Mouse (Mus musculus): ENCODE data around the gene Dll4. TPM values are rescaled to one million over a fixed set of nuclear protein-coding genes. Genes with fewer than 3 reads are reported as not detected.

The Dll4 gene
- total and polyA plus RNA-seq, 3 experiments: 0.18 TPM; not detected in 2

DNA sequence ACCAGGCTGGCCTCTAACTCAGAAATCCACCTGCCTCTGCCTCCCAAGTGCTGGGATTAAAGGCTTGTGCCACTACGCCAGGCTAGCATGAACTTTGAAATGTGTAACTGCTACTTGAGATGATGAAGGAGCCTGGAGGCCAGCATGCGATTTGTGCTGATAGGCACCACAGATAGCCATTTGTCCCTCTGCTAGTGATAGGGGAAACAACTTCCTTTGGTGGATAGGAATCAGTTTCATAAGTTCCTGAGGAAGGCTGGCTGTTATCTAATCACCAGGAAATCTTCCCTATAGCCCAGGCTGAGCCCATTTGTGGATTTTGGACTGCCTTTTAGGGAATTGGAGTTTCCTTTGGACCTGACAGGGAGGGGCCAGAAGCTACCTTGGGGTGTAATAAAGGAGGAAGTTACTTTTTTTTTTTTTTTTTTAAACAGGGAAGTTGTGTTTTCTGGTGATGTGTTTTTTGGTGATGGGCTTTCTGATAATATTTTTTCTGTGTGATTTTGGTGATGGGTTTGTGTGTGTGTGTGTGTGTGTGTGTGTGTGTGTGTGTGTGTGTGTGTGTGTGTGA, 34.2 kb downstream of the Dll4 start:
- no peak for TF ChIP-seq SMC3 (IDR thresholded peaks at IDR 0.05; ENCODE audit: low read depth, low read length)
- TF ChIP-seq MEF2A (IDR thresholded peaks at IDR 0.05; ENCODE audit: extremely low read depth, insufficient replicate concordance, low read depth, low read length, poor library complexity, severe bottlenecking): no peak
- no peak for TF ChIP-seq MYC (IDR thresholded peaks at IDR 0.05; ENCODE audit: low read depth, low read length)
- TF ChIP-seq CHD1 (IDR thresholded peaks at IDR 0.05; ENCODE audit: low read depth, low read length): no peak; the same call in 1 of the 2 replicates
- TF ChIP-seq ZNF384 (IDR thresholded peaks at IDR 0.05; ENCODE audit: low read depth, low read length): peak; percentile 94
- TF ChIP-seq KAT2A (conservative IDR thresholded peaks at IDR 0.05; ENCODE audit: low read depth, low read length): no peak
- no peak; the same call in 1 of the 2 replicates for TF ChIP-seq RCOR1 (IDR thresholded peaks at IDR 0.05; ENCODE audit: low read depth, low read length)
- TF ChIP-seq BHLHE40 (IDR thresholded peaks at IDR 0.05; ENCODE audit: borderline replicate concordance, low read depth, low read length): no peak
- no peak for TF ChIP-seq ELF1 (IDR thresholded peaks at IDR 0.05; ENCODE audit: low read depth, low read length)
- 0 out of 2 replicates have a peak, but pooled peaks have one; percentile 9 for TF ChIP-seq TBP (IDR thresholded peaks at IDR 0.05; ENCODE audit: low read depth, low read length)
- TF ChIP-seq MAZ (IDR thresholded peaks at IDR 0.05; ENCODE audit: low read depth, low read length): peak; percentile 20; the same call in 1 of the 2 replicates
- no peak for TF ChIP-seq POLR2A (IDR thresholded peaks at IDR 0.05; ENCODE audit: control insufficient read depth in 1 of 2, insufficient read depth in 1 of 2, low read depth in 1 of 2, low read length in 2 of 2, poor library complexity in 1 of 2)
- no peak for TF ChIP-seq JUND (IDR thresholded peaks at IDR 0.05; ENCODE audit: low read depth, low read length)
- 0 out of 2 replicates have a peak, but pooled peaks have one; percentile 37 for TF ChIP-seq MAX (IDR thresholded peaks at IDR 0.05; ENCODE audit: low read length)
- no peak; the same call in 1 of the 2 replicates for TF ChIP-seq SIN3A (IDR thresholded peaks at IDR 0.05; ENCODE audit: low read length)
- no peak for TF ChIP-seq TCF12 (IDR thresholded peaks at IDR 0.05; ENCODE audit: low read depth, low read length)
- TF ChIP-seq USF2 (IDR thresholded peaks at IDR 0.05; ENCODE audit: borderline replicate concordance in 1 of 2, insufficient read depth in 1 of 2, low read depth in 1 of 2, low read length in 2 of 2): no peak
- peak; percentile 16 to 77; a peak in 3 of 4 replicates for TF ChIP-seq EP300 (IDR thresholded peaks at IDR 0.05; ENCODE audit: low read depth in 1 of 2, low read length in 2 of 2)
- TF ChIP-seq GATA1 (IDR thresholded peaks at IDR 0.05; ENCODE audit: low read depth, low read length): peak; percentile 68
- no peak for TF ChIP-seq TAL1 (IDR thresholded peaks at IDR 0.05; ENCODE audit: low read length)
- no peak for TF ChIP-seq NRF1 (IDR thresholded peaks at IDR 0.05; ENCODE audit: insufficient read depth, low read depth, low read length, poor library complexity, severe bottlenecking)
- no peak for TF ChIP-seq GABPA (IDR thresholded peaks at IDR 0.05; ENCODE audit: low read depth, low read length)
- peak; percentile 44; the same call in 1 of the 2 replicates for TF ChIP-seq MXI1 (IDR thresholded peaks at IDR 0.05; ENCODE audit: low read depth, low read length)
- Histone ChIP-seq H3K9ac (ENCODE audit: control insufficient read depth, low read depth, low read length, poor library complexity, severe bottlenecking) (no peak overlapping the region), H3K9me3 (replicated peaks; ENCODE audit: insufficient read depth, low read length) (no peaks in the 10 kb centered on the region), H3K4me3 (ENCODE audit: control insufficient read depth in 1 of 2, insufficient read depth in 1 of 2, low read depth in 2 of 2, low read length in 2 of 2) (0 out of 4 replicates have a peak overlapping the region, but pooled peaks of 1 of the 2 experiments have one; percentile 0), H3K27ac (ENCODE audit: control insufficient read depth, low read depth, low read length) (peak overlapping the region; percentile 76), H3K27me3 (ENCODE audit: control insufficient read depth in 1 of 2, insufficient read depth in 2 of 2, low read length in 2 of 2) (no peaks in the 10 kb centered on the region), H3K36me3 (ENCODE audit: control insufficient read depth in 1 of 2, insufficient read depth in 2 of 2, low read length in 2 of 2) (peaks cover 0 to 11% of the 10 kb centered on the region in 2 experiments; a peak in 2 of 4 replicates), H3K79me2 (ENCODE audit: control insufficient read depth, insufficient read depth, low read length, poor library complexity) (no peaks in the 10 kb centered on the region), H3K4me1 (ENCODE audit: control insufficient read depth in 1 of 2, insufficient read depth in 2 of 2, low read length in 2 of 2) (peaks cover 9 to 18% of the 10 kb centered on the region in 2 experiments)
- peak; percentile 80 for DNase-seq (ENCODE audit: low read depth, low spot score)

Measured in MEL (cell line).